Mouse (Mus musculus) megakaryocyte, embryonic 14.5 days (primary cell): Measurements from ENCODE around the gene Il17rd.

Source experiments
- FLI1 ChIP-seq: IDR thresholded peaks from 2 replicates; pipeline ENCODE4 v1.6.1; 2012; ENCODE audit warnings: low read length, inconsistent platforms, mixed read lengths
- GATA1 ChIP-seq: IDR thresholded peaks from 3 replicates; pipeline ENCODE4 v1.6.1; 2012; ENCODE audit warnings: mixed read lengths, low read length, inconsistent platforms, borderline replicate concordance

DNA sequence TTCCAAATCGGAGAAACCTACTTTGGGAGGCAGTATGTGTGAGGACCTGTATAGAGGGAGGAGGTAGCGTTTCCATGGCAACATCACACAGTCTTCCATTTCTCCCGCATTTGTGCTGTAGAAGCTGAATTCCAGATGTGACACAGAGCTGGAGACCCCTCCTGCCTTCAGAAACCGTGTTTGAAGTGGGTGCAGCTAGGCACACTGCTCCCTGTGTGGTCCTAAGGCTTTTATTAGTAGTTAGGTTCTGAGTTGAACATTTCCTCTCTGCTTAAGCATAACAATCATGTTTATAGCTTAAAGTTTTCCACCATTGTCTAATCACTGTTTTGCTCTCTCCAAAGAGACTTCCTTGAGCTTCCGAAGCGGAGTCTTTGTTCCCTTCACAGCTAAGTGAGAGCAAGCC is 29.1 kb downstream of the Il17rd start:
- TF ChIP-seq FLI1, result no peak
- TF ChIP-seq GATA1, result no peak
